9 mouse cellular contexts compared by ENCODE assay signal in genomic region chr11:99120524-99121217, GRCm38 (mm10). TPM values are rescaled to one million over a fixed set of nuclear protein-coding genes. Genes with fewer than 3 reads are reported as not detected.
DNase-seq lines count a peak whose midpoint lies in the region; ATAC-seq lines count a peak whose summit lies in the region.
"Had no signal": no experiment of that assay in that cellular context is flagged by ENCODE, and none has a peak within 500 bp of the region (broad histone marks: within the 10 kb centered on the region; RNA-seq: fewer than 3 reads in every experiment).

No protein-coding gene starts in this region.

- H3K36me3 ChIP-seq in kidney, embryonic 15.5 days: no peaks in the 10 kb centered on the region
- H3K36me3 ChIP-seq in forebrain, embryonic 13.5 days (ENCODE audit: poor library complexity, severe bottlenecking): no peaks in the 10 kb centered on the region
- H3K36me3 ChIP-seq in hindbrain, embryonic 13.5 days: no peaks in the 10 kb centered on the region
- H3K36me3 ChIP-seq in midbrain, embryonic 16.5 days (ENCODE audit: control insufficient read depth, insufficient read depth, low read length): no peaks in the 10 kb centered on the region
- H3K36me3 ChIP-seq: liver, embryonic 15.5 days had no signal

- H3K9me3 ChIP-seq in kidney, embryonic 15.5 days (replicated peaks): 0 out of 2 replicates have a peak, but pooled peaks cover 4% of the 10 kb centered on the region
- H3K9me3 ChIP-seq in forebrain, embryonic 13.5 days (replicated peaks): 0 out of 2 replicates have a peak, but pooled peaks cover 5% of the 10 kb centered on the region
- H3K9me3 ChIP-seq in hindbrain, embryonic 13.5 days: no peaks in the 10 kb centered on the region
- H3K9me3 ChIP-seq in midbrain, embryonic 16.5 days (replicated peaks; ENCODE audit: control insufficient read depth, low read length, poor library complexity, severe bottlenecking): no peaks in the 10 kb centered on the region; the same call in 1 of the 2 replicates
- H3K9me3 ChIP-seq: liver, embryonic 15.5 days had no signal

- no peak for ATAC-seq in kidney, embryonic 15.5 days (replicated peaks; ENCODE audit: low FRiP score)
- ATAC-seq in forebrain, embryonic 13.5 days: no peak
- no peak for ATAC-seq in hindbrain, embryonic 13.5 days (ENCODE audit: low FRiP score)
- no peak for ATAC-seq in midbrain, embryonic 16.5 days

- peak overlapping the region; percentile 56 for H3K27ac ChIP-seq in kidney, embryonic 15.5 days
- H3K27ac ChIP-seq in forebrain, embryonic 13.5 days: peak overlapping the region; percentile 19; the same call in 1 of the 2 replicates
- H3K27ac ChIP-seq in hindbrain, embryonic 13.5 days: peak overlapping the region; percentile 58
- H3K27ac ChIP-seq in midbrain, embryonic 16.5 days (ENCODE audit: low read length): peak overlapping the region; percentile 34; the same call in 1 of the 2 replicates
- H3K27ac ChIP-seq: liver, embryonic 15.5 days had no signal

- no peaks in the 10 kb centered on the region for H3K27me3 ChIP-seq in kidney, embryonic 15.5 days
- no peaks in the 10 kb centered on the region for H3K27me3 ChIP-seq in forebrain, embryonic 13.5 days
- no peaks in the 10 kb centered on the region for H3K27me3 ChIP-seq in hindbrain, embryonic 13.5 days
- no peaks in the 10 kb centered on the region for H3K27me3 ChIP-seq in midbrain, embryonic 16.5 days (ENCODE audit: control insufficient read depth, insufficient read depth, low read depth, low read length)
- H3K27me3 ChIP-seq: liver, embryonic 15.5 days had no signal

- no peak overlapping the region for H3K4me3 ChIP-seq in kidney, embryonic 15.5 days (replicated peaks)
- no peak overlapping the region for H3K4me3 ChIP-seq in forebrain, embryonic 13.5 days
- H3K4me3 ChIP-seq in hindbrain, embryonic 13.5 days: no peak overlapping the region
- no peak overlapping the region for H3K4me3 ChIP-seq in midbrain, embryonic 16.5 days (ENCODE audit: low read depth, low read length)
- H3K4me3 ChIP-seq: liver, embryonic 15.5 days had no signal

- WGBS in kidney, embryonic 15.5 days: 48% methylated on average over 20 of the region's 20 CpGs
- 47% methylated on average over 20 of the region's 20 CpGs for WGBS in forebrain, embryonic 13.5 days
- WGBS in hindbrain, embryonic 13.5 days: 39% methylated on average over 20 of the region's 20 CpGs
- WGBS in midbrain, embryonic 16.5 days: 31% methylated on average over 20 of the region's 20 CpGs

- no peak overlapping the region for H3K9ac ChIP-seq in kidney, embryonic 15.5 days
- H3K9ac ChIP-seq in forebrain, embryonic 13.5 days: 0 out of 2 replicates have a peak overlapping the region, but pooled peaks have one; percentile 14
- H3K9ac ChIP-seq in hindbrain, embryonic 13.5 days: no peak overlapping the region
- H3K9ac ChIP-seq in midbrain, embryonic 16.5 days (ENCODE audit: low read depth, low read length): peak overlapping the region; percentile 10; the same call in 1 of the 2 replicates
- H3K9ac ChIP-seq: liver, embryonic 15.5 days had no signal

- no peak overlapping the region for H3K4me2 ChIP-seq in kidney, embryonic 15.5 days
- 0 out of 2 replicates have a peak overlapping the region, but pooled peaks have one; percentile 11 for H3K4me2 ChIP-seq in forebrain, embryonic 13.5 days
- no peak overlapping the region for H3K4me2 ChIP-seq in hindbrain, embryonic 13.5 days
- H3K4me2 ChIP-seq in midbrain, embryonic 16.5 days (ENCODE audit: low read length): no peak overlapping the region; the same call in 1 of the 2 replicates
- H3K4me2 ChIP-seq: liver, embryonic 15.5 days had no signal

- no peak for DNase-seq in kidney, adult 8-10 months
- DNase-seq in urinary bladder, postnatal 25 days (ENCODE audit: low spot score): no peak
- no peak for DNase-seq in embryo, embryonic 9.5 days (ENCODE audit: extremely low spot score)
- no peak for DNase-seq in left cerebral cortex, adult 8-10 months (ENCODE audit: low spot score in 2 of 2)

- peaks cover 24% of the 10 kb centered on the region for H3K4me1 ChIP-seq in kidney, embryonic 15.5 days
- peaks cover 11% of the 10 kb centered on the region for H3K4me1 ChIP-seq in forebrain, embryonic 13.5 days
- peaks cover 18% of the 10 kb centered on the region for H3K4me1 ChIP-seq in hindbrain, embryonic 13.5 days (replicated peaks)
- peaks cover 9% of the 10 kb centered on the region for H3K4me1 ChIP-seq in midbrain, embryonic 16.5 days (ENCODE audit: control insufficient read depth, insufficient read depth, low read length)
- H3K4me1 ChIP-seq: liver, embryonic 15.5 days had no signal

RNA-seq across cellular contexts. Expression of gene Tns4, which starts 31.6 kb away (rescaled TPM):
- polyA plus RNA-seq in kidney, embryonic 15.5 days (2015; fragmentation: Nextera tagmentation; extraction: Ambion mirVana): 0.29 and 0.32 TPM in 2 replicates
- not detected in 2 replicates for polyA plus RNA-seq in forebrain, embryonic 13.5 days (2015; fragmentation: Nextera tagmentation; extraction: Ambion mirVana)
- 0.17 and 0.19 TPM in 2 replicates for polyA plus RNA-seq in hindbrain, embryonic 13.5 days (2015; fragmentation: Nextera tagmentation; extraction: Ambion mirVana)
- 0.04 and 0.09 TPM in 2 replicates for polyA plus RNA-seq in midbrain, embryonic 16.5 days (2015; fragmentation: Nextera tagmentation; extraction: Ambion mirVana)
- total RNA-seq in left cerebral cortex, adult 8-10 months (2022): under 1 TPM; 0.22 to 0.72 (median 0.44) TPM

RNA-seq across cellular contexts. Expression of gene Ccr7, which starts 34.2 kb away (rescaled TPM):
- polyA plus RNA-seq in kidney, embryonic 15.5 days (2015; fragmentation: Nextera tagmentation; extraction: Ambion mirVana): 0.17 and 0.18 TPM in 2 replicates
- polyA plus RNA-seq in forebrain, embryonic 13.5 days (2015; fragmentation: Nextera tagmentation; extraction: Ambion mirVana): 0.14 TPM in 1 of 2 replicates, not detected in the other
- not detected in 2 replicates for polyA plus RNA-seq in hindbrain, embryonic 13.5 days (2015; fragmentation: Nextera tagmentation; extraction: Ambion mirVana)
- polyA plus RNA-seq in midbrain, embryonic 16.5 days (2015; fragmentation: Nextera tagmentation; extraction: Ambion mirVana): 0.15 TPM in 1 of 2 replicates, not detected in the other
- under 1 TPM in 2 of 4 experiments, not detected in 2; 0.16 to 0.23 TPM for total RNA-seq in left cerebral cortex, adult 8-10 months (2022)

Comparison
In these comparisons a context has a peak if more than half of its experiments do, and no peak if none do; other contexts are left out.
1. H3K9ac ChIP-seq: peak in forebrain, embryonic 13.5 days (single experiment) and midbrain, embryonic 16.5 days (single experiment); none in kidney, embryonic 15.5 days (single experiment) and hindbrain, embryonic 13.5 days (single experiment).
2. Peak in every context shown above with its lines, with median percentiles within 50 percentile points of each other: H3K27ac ChIP-seq.